Mouse (Mus musculus) thymus, adult 2 months (tissue): ENCODE measurements around the gene Sema4b.

Source experiments
- CTCF ChIP-seq: fragments of 200-500 bp; IDR thresholded peaks from 2 replicates; pipeline ENCODE4 v1.5.1; 2012; ENCODE audit warnings: mild to moderate bottlenecking, control low read depth, low read length, moderate library complexity, borderline replicate concordance; ENCODE audit not compliant: control insufficient read depth, poor library complexity, insufficient read depth; ENCODE audit errors: extremely low read depth
- POLR2A ChIP-seq: fragments of 200-500 bp; IDR thresholded peaks from 2 replicates; pipeline ENCODE4 v1.6.1; 2012; ENCODE audit warnings: mild to moderate bottlenecking, low read length, control low read depth, moderate library complexity; ENCODE audit not compliant: control insufficient read depth, poor library complexity, insufficient read depth; ENCODE audit errors: extremely low read depth

DNA sequence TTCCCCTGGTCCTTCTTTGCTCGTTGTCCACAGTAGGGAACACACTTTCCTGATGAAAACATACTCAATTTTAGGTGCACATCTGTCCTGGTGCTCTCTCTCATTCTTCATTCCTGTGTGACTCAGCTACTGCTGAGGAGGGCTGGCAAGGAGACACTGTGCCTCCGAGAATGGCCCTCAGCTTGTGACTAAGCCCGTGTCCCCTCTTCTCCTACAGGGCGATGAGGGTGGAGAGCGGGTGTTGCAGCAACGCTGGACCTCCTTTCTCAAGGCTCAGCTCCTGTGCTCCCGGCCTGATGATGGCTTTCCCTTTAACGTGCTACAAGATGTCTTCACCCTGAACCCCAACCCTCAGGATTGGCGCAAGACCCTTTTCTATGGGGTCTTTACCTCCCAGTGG is 32.0 kb downstream of the Sema4b start:
- TF ChIP-seq POLR2A (no peak), CTCF (no peak)
